Mouse (Mus musculus): ENCODE data around the gene Asap3.
A peak's percentile ranks its signal among the peaks of the same experiment; 100 is the strongest.

The Asap3 gene

GRCm38 (mm10) chr4:136260491-136261180, 54.5 kb downstream of the Asap3 start:
- DNase-seq, result peak; percentile 87 to 90

DNA sequence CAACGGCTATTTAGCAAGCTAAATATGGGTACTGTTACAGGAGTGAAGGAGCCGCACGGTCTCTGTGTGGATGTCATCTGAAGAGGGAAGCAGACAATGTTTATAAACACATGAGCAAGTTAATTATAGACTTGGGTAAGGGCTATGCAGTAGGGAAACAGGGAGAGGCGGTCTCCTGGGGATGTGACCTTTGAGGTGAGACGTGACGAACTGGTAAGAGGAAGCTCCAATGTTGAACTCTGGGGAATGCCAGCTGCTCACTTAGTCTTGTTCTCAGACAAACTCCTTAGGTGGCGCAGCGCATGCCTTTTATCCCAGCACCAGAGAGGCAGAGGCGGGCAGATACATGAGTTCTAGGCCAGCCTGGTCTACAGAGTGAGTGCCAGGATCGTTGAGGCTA, 55.7 kb downstream of the Asap3 start:
- DNase-seq, result no peak

GRCm38 (mm10) chr4:136263555-136263954, 57.4 kb downstream of the Asap3 start:
- no peak for DNase-seq

DNA sequence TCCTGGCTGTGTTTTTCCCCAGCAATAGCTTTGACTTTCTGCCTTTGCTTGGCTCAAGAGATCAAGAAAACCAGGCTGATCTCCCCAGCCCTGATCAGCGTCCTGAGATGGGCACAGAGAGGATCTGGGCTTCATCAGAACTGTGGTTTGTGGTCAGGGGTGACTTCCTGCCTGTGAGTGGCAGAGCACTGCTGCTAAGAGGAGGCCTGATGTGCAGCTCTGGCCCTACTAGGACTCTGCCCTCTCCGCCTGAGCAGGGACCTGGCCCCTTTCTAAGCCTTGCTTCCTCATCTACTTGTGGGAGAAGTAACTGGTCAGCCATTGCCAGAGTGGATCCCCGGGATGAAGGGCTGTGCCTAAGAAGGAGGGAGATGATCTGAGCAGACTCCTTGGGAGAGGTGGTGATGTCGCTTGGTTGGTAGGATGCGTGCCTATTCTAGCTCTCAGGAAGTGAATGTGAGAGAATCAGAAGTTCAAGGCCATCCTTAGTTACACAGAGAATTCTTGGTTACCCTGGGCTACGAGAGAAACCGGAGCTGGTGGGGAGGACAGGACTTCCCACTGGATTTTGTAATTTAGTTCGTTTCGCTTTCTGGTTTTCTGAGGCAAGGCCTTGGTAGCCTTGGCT, 60.7 kb downstream of the Asap3 start:
- peak; percentile 32 to 42 for DNase-seq

- DNase-seq, result no peak
These were observed 62.7 kb downstream of the Asap3 start for GRCm38 (mm10) chr4:136268912-136269311.

GRCm38 (mm10) chr4:136270648-136271047, 64.5 kb downstream of the Asap3 start:
- no peak for DNase-seq

DNA sequence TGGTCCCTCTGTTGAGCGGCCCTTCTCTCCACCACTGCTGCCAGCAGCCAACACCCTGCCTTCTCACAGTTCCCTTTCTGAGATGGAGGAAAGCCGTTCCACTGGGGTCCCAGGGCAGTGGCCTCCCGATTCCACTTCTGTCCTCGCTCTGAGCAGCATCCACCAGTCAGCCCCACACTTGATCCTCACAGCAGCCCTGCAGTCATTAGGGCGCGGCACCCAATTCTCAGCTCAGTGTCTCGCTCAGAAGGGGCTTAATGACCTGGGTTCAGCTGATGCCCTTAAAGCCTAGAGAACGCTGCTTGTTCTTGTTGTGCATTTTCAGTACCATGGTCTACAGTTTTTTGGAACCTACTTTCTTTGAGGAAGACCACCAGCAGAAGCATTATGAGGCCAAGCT, 74.9 kb downstream of the Asap3 start:
- DNase-seq, result no peak

GRCm38 (mm10) chr4:136281611-136282010, 75.4 kb downstream of the Asap3 start:
- DNase-seq, result no peak

- DNase-seq, result peak; percentile 41 to 45
These were observed 76.7 kb downstream of the Asap3 start for GRCm38 (mm10) chr4:136282621-136283480.

DNA sequence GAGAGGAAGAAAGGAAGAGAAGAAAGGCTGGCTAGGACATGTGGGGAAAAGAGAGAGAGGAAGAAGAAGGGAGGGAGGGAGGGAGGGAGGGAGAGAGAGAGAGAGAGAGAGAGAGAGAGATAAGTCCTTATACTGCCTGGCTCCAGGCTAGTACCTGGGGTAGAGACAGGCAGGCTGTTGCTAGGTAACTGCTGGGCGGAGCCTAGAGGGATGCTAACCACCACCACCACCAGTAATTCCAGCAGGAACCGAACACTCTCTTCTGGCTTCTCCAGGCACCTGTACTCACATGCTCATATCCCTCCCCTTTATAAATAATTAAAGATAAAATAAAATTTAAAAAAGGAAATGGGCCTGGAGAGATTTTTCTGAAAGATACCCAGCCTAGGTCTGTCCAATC, 77.6 kb downstream of the Asap3 start:
- no peak for DNase-seq

GRCm38 (mm10) chr4:136284455-136284854, 78.3 kb downstream of the Asap3 start, which contains the start of gene Zfp46:
Gene Zfp46, plus strand, starts transcription at chr4:136284683.
- DNase-seq, result peak; percentile 84 to 87

DNA sequence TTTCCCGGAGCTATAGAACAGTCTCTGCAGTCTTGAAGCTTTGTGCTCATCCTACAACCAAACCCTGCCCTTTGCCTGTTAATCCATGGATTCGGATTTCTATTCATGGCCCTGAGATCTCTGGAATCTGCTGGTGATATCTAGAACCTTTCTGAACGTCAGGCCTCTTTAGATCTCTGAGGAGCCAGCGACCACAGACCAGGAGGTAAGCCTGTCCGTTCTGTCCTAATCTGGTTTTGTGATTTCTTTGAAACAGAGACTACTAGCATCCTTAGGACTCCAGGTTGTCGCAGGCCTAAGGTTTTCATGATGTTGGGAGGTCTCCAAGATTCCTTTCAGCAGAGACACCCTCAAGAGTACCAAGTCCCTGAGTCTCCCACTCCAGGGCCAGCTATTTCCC, 78.7 kb downstream of the Asap3 start:
- no peak for DNase-seq

DNA sequence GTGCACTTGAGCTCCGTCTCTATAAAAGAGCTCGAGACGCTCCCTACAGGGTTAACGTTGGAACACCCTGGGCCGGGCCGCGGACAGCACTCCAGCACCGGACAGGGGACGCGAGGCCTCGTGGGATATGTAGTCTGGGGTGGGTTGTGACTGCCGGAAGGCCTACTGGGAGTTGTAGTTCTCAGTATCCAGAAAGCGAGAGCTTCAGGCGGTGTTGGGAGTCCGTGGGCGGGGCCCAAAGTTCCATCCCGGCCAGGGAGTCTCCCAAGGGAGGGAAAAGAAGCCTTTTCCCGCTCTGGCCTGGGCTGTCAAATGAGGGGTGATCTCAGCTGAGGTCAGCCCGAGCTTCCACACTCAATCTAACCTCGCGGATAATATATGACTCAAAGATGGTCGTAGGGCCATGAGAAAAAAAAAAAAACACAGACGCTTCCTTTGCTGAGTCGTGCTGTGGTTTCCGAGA, 79.2 kb downstream of the Asap3 start:
- peak; percentile 95 to 98 for DNase-seq

DNA sequence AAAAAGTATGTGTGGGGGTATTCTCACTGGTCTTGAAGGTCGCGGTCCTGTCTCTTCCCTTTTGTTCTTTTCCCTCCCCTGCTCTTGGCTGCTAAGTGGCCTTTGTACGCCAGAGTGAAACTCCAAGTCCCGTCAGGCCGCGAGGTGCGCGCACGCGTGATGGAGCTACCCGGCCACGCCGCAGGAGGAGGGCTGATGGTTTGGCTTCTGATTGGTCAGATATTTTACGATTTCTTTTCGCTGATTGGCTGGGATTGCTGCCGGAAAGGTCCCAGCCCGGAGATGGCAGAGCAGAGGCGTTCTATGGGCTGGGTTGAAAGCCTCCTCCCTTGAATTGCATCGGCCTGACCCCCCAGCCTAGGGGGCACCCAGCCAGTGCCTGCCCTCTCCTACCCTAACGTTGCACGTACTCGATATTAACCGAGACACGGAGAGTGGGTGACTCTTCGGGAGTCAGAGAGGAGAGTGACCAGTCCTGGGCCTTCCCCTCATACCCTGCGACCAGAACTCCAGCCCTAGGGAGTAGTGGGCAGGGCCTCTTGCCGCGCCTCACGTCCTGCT, 79.7 kb downstream of the Asap3 start:
- DNase-seq, result peak; percentile 96 to 98

GRCm38 (mm10) chr4:136289918-136290780, 84.0 kb downstream of the Asap3 start:
- DNase-seq, result no peak

DNA sequence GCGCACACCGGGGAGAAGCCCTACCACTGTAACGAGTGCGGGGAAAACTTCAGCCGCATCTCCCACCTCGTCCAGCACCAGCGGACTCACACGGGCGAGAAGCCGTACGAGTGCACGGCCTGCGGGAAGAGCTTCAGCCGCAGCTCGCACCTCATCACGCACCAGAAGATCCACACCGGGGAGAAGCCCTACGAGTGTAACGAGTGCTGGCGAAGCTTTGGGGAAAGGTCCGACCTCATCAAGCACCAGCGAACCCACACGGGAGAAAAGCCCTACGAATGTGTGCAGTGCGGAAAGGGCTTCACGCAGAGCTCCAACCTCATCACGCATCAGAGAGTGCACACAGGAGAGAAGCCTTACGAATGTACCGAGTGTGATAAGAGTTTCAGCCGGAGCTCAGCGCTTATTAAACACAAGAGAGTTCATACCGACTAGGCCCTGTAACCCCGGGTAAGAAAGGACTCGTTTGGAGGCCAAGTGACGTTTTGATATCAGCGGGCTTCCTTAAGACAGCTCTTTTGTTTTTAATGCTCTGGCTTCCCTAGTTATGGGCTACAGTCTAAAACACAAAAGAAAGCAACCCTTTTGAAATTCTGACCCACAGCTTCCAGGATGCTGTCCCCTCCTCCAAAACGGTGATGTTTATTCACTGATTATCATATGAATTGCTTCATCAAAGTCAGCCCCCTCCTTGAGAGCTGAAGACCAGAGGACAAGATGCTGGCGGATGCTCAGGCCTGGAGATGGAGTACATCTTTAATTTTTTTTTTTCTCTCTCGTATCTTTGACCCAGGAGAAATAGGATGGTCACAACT, 84.8 kb downstream of the Asap3 start:
- DNase-seq, result no peak

DNA sequence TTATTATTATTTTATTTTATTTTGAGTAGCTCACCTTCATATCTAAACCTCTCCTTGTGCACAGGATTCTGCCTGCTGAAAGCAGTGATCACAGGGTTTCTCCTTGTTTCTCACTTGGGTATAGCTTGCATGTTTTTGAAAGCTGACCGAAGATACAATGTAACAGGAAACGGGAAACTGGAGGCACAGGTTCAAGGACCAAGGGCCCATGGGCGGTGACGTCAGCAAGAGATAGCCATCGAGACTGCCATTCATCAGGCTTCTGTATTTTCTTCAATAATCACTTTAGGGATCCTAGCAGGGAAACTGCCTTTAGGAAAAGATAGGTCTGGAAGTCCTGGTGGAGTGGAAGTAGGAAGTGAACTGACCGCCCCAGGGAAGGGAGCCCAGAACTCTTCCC, 85.5 kb downstream of the Asap3 start:
- DNase-seq, result no peak

Measured in lung, postnatal 4 days (tissue).